8 mouse cellular contexts compared by ENCODE assay signal in the genomic region with DNA sequence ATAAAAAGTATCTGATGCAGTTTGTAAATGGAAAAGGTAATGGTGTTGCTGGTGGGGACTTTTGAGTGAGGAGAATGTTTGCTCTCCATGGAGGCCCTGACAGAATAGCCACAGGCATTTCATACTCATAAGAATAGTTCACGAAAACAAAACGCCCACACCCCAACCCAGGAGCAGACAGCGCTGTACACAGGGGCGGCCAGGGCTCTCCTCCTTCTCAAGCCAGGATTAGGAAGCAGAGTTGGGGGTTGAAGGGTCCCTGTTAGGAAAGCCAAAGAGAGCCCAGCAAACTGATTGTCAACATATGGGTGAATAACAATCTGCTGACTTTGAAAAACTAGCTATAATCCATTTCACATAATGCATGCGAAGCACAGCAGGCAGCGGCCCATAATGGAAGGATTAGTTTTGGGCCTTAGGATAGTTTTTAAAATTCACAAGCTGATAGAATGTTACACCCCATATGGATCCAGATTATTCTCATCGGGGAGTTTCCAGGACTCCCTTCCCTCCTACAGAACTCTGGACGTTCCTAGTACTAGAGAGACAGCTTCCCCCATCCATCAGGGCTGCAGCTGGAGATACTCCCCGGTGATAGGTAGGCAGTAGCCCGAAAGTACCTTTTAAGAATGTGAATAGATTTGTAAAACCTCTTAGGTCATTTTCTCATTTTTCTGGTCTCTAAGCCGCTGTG. TPM values are rescaled to one million over a fixed set of nuclear protein-coding genes. Genes with fewer than 3 reads are reported as not detected.
A peak's percentile ranks its signal among the peaks of the same experiment; 100 is the strongest.
DNase-seq lines count a peak whose midpoint lies in the region; ATAC-seq lines count a peak whose summit lies in the region.

No protein-coding gene starts in this region.

- no peak for DNase-seq in liver, embryonic 11.5 days (ENCODE audit: low spot score)
- DNase-seq in liver (no peak), adipocyte (ENCODE audit: low spot score) (no peak)
- peak; percentile 54 for DNase-seq in forebrain, embryonic 11.5 days (ENCODE audit: low spot score)
- DNase-seq in adrenal gland, postnatal 10 days = no peak
- DNase-seq in frontal cortex, postnatal 14 days (ENCODE audit: low spot score in 2 of 2) = no peak

- peaks cover 18% of the 10 kb centered on the region for H3K4me1 ChIP-seq in liver, embryonic 11.5 days (replicated peaks; ENCODE audit: control insufficient read depth, insufficient read depth, low read length)
- H3K4me1 ChIP-seq in forebrain, embryonic 11.5 days (replicated peaks; ENCODE audit: control insufficient read depth, insufficient read depth, low read length) = peaks cover 4% of the 10 kb centered on the region; the same call in 1 of the 2 replicates
- H3K4me1 ChIP-seq in intestine, embryonic 16.5 days (ENCODE audit: control insufficient read depth, insufficient read depth, low read length) = 0 out of 2 replicates have a peak, but pooled peaks cover 4% of the 10 kb centered on the region
- peaks cover 16% of the 10 kb centered on the region for H3K4me1 ChIP-seq in neural tube, embryonic 13.5 days (replicated peaks)

- no peak overlapping the region; the same call in 1 of the 2 replicates for H3K9ac ChIP-seq in liver, embryonic 11.5 days (ENCODE audit: low read depth, low read length)
- H3K9ac ChIP-seq in forebrain, embryonic 11.5 days (ENCODE audit: low read length) = no peak overlapping the region; the same call in 1 of the 2 replicates
- peak overlapping the region; percentile 20 for H3K9ac ChIP-seq in intestine, embryonic 16.5 days (ENCODE audit: low read depth, low read length)
- H3K9ac ChIP-seq in neural tube, embryonic 13.5 days = peak overlapping the region; percentile 56

- H3K4me3 ChIP-seq in liver, embryonic 11.5 days (ENCODE audit: low read depth, low read length) = peak overlapping the region; percentile 31
- H3K4me3 ChIP-seq in forebrain, embryonic 11.5 days (ENCODE audit: low read depth, low read length) = peak overlapping the region; percentile 13; the same call in 1 of the 2 replicates
- peak overlapping the region; percentile 27 for H3K4me3 ChIP-seq in intestine, embryonic 16.5 days (ENCODE audit: low read length)
- H3K4me3 ChIP-seq in neural tube, embryonic 13.5 days = peak overlapping the region; percentile 35

- H3K27ac ChIP-seq in liver, embryonic 11.5 days (ENCODE audit: low read depth, low read length) = no peak overlapping the region
- H3K27ac ChIP-seq in forebrain, embryonic 11.5 days (ENCODE audit: low read depth, low read length) = peak overlapping the region; percentile 5; the same call in 1 of the 2 replicates
- no peak overlapping the region for H3K27ac ChIP-seq in intestine, embryonic 16.5 days (ENCODE audit: low read length)
- peak overlapping the region; percentile 52; the same call in 1 of the 2 replicates for H3K27ac ChIP-seq in neural tube, embryonic 13.5 days (replicated peaks)

- ATAC-seq in liver, embryonic 11.5 days (replicated peaks; ENCODE audit: low FRiP score) = no peak
- ATAC-seq in forebrain, embryonic 11.5 days (replicated peaks; ENCODE audit: low FRiP score) = peak; percentile 63
- peak; percentile 59 for ATAC-seq in intestine, embryonic 16.5 days
- peak; percentile 79 for ATAC-seq in neural tube, embryonic 13.5 days (ENCODE audit: low read depth)

- H3K4me2 ChIP-seq in liver, embryonic 11.5 days = peak overlapping the region; percentile 62
- peak overlapping the region; percentile 49 for H3K4me2 ChIP-seq in forebrain, embryonic 11.5 days (ENCODE audit: low read depth, low read length, severe bottlenecking)
- peak overlapping the region; percentile 48 for H3K4me2 ChIP-seq in intestine, embryonic 16.5 days (ENCODE audit: low read depth, low read length)
- peak overlapping the region; percentile 62 for H3K4me2 ChIP-seq in neural tube, embryonic 13.5 days

- no peaks in the 10 kb centered on the region for H3K36me3 ChIP-seq in liver, embryonic 11.5 days (ENCODE audit: control insufficient read depth, insufficient read depth, low read length)
- H3K36me3 ChIP-seq in forebrain, embryonic 11.5 days (ENCODE audit: control insufficient read depth, insufficient read depth, low read length) = no peaks in the 10 kb centered on the region
- no peaks in the 10 kb centered on the region for H3K36me3 ChIP-seq in intestine, embryonic 16.5 days (ENCODE audit: control insufficient read depth, insufficient read depth, low read length)
- H3K36me3 ChIP-seq in neural tube, embryonic 13.5 days = no peaks in the 10 kb centered on the region

- 49% methylated on average over 11 of the region's 11 CpGs for WGBS in liver, embryonic 11.5 days
- WGBS in forebrain, embryonic 11.5 days = 10% methylated on average over 11 of the region's 11 CpGs
- 45% methylated on average over 11 of the region's 11 CpGs for WGBS in intestine, embryonic 16.5 days
- 31% methylated on average over 11 of the region's 11 CpGs for WGBS in neural tube, embryonic 13.5 days

- H3K27me3 ChIP-seq in liver, embryonic 11.5 days (replicated peaks; ENCODE audit: control insufficient read depth, insufficient read depth, low read length) = no peaks in the 10 kb centered on the region
- H3K27me3 ChIP-seq in forebrain, embryonic 11.5 days (ENCODE audit: control insufficient read depth, insufficient read depth, low read length) = no peaks in the 10 kb centered on the region; the same call in 1 of the 2 replicates
- no peaks in the 10 kb centered on the region for H3K27me3 ChIP-seq in intestine, embryonic 16.5 days (replicated peaks; ENCODE audit: control insufficient read depth, insufficient read depth, low read length)
- peaks cover 3% of the 10 kb centered on the region for H3K27me3 ChIP-seq in neural tube, embryonic 13.5 days

- no peaks in the 10 kb centered on the region for H3K9me3 ChIP-seq in liver, embryonic 11.5 days (ENCODE audit: control insufficient read depth, low read length)
- no peaks in the 10 kb centered on the region for H3K9me3 ChIP-seq in forebrain, embryonic 11.5 days (ENCODE audit: control insufficient read depth, low read length)
- no peaks in the 10 kb centered on the region for H3K9me3 ChIP-seq in intestine, embryonic 16.5 days (ENCODE audit: control insufficient read depth, low read length)
- no peaks in the 10 kb centered on the region for H3K9me3 ChIP-seq in neural tube, embryonic 13.5 days

RNA-seq across cellular contexts. Expression of a gene that starts 50.6 kb away (rescaled TPM):
- 22.0 and 22.5 TPM in 2 replicates for polyA plus RNA-seq in liver, embryonic 11.5 days (2014; fragmentation: Nextera tagmentation; extraction: Ambion mirVana)
- 31.3 and 37.0 TPM in 2 replicates for polyA plus RNA-seq in forebrain, embryonic 11.5 days (2014; fragmentation: Nextera tagmentation; extraction: Ambion mirVana)
- polyA plus RNA-seq in intestine, embryonic 16.5 days (2015; fragmentation: Nextera tagmentation; extraction: Ambion mirVana) = 6.1 and 7.5 TPM in 2 replicates
- 45.0 and 57.3 TPM in 2 replicates for polyA plus RNA-seq in neural tube, embryonic 13.5 days (2015; fragmentation: Nextera tagmentation; extraction: Ambion mirVana)
- total RNA-seq in adrenal gland, postnatal 10 days (2021) = 10 to 100 TPM; 49.4 to 50.9 TPM

Comparison
In these comparisons a context has a peak if more than half of its experiments do, and no peak if none do; other contexts are left out.
1. H3K27ac ChIP-seq: peak in forebrain, embryonic 11.5 days (single experiment) and neural tube, embryonic 13.5 days (single experiment); none in liver, embryonic 11.5 days (single experiment) and intestine, embryonic 16.5 days (single experiment).
2. H3K9ac ChIP-seq: peak in intestine, embryonic 16.5 days (single experiment) and neural tube, embryonic 13.5 days (single experiment); none in liver, embryonic 11.5 days (single experiment) and forebrain, embryonic 11.5 days (single experiment).
3. Peak in every context shown above with its lines, with median percentiles within 50 percentile points of each other: H3K4me2 ChIP-seq and H3K4me3 ChIP-seq.